Mouse (Mus musculus) kidney, adult 9 months (tissue): ENCODE data around the gene a.
"Not testable (repeated sequence)": the region's sequence is repeated elsewhere in the genome, so short reads cannot be mapped to it uniquely, and the experiment has no call there.

Experiments
- DNase-seq: peaks from one replicate; pipeline ENCODE4 v3.0.0; 2022

Gene a

GRCm38 (mm10) chr2:154933884-154934283 lies 142.7 kb downstream of the a start:
- no peak for DNase-seq

GRCm38 (mm10) chr2:154936106-154936505 lies 144.9 kb downstream of the a start:
- no peak for DNase-seq

GRCm38 (mm10) chr2:154936536-154937155 lies 145.4 kb downstream of the a start:
- DNase-seq, result no peak

GRCm38 (mm10) chr2:154937547-154938390 lies 146.6 kb downstream of the a start:
- no peak for DNase-seq

- DNase-seq, result no peak
Measured at GRCm38 (mm10) chr2:154941952-154942351, 150.8 kb downstream of the a start.

GRCm38 (mm10) chr2:154942546-154942945 lies 151.3 kb downstream of the a start:
- DNase-seq, result no peak

GRCm38 (mm10) chr2:154943101-154943500 lies 151.9 kb downstream of the a start:
- peak; percentile 82 for DNase-seq

- no peak for DNase-seq
Measured at GRCm38 (mm10) chr2:154946921-154947320, 155.7 kb downstream of the a start.

GRCm38 (mm10) chr2:154949352-154949751 lies 158.2 kb downstream of the a start:
- peak; percentile 17 for DNase-seq

- DNase-seq, result no peak
Measured at GRCm38 (mm10) chr2:154949877-154950276, 158.7 kb downstream of the a start.

GRCm38 (mm10) chr2:154950601-154951000 lies 159.4 kb downstream of the a start:
- no peak for DNase-seq

- no peak for DNase-seq
Measured at GRCm38 (mm10) chr2:154959486-154959885, 168.3 kb downstream of the a start.

- DNase-seq, result no peak
Measured at GRCm38 (mm10) chr2:154959909-154960308, 168.7 kb downstream of the a start.

GRCm38 (mm10) chr2:154963176-154963575 lies 172.0 kb downstream of the a start:
- no peak for DNase-seq

- not testable (repeated sequence) for DNase-seq
Measured at GRCm38 (mm10) chr2:154969740-154970397, 178.7 kb downstream of the a start.

GRCm38 (mm10) chr2:154971919-154972692 lies 180.9 kb downstream of the a start:
- DNase-seq, result no peak

GRCm38 (mm10) chr2:154972981-154973380 lies 181.8 kb downstream of the a start:
- no peak for DNase-seq

- no peak for DNase-seq
Measured at GRCm38 (mm10) chr2:154986609-154987008, 195.4 kb downstream of the a start.

GRCm38 (mm10) chr2:154991411-154991810 lies 200.2 kb downstream of the a start:
- DNase-seq, result no peak

GRCm38 (mm10) chr2:154992083-154992482 lies 200.9 kb downstream of the a start:
- no peak for DNase-seq

- DNase-seq, result no peak
Measured at GRCm38 (mm10) chr2:155005491-155005890, 214.3 kb downstream of the a start.

- no peak for DNase-seq
Measured at GRCm38 (mm10) chr2:155011086-155011656, 220.0 kb downstream of the a start.

GRCm38 (mm10) chr2:155012991-155013390 lies 221.8 kb downstream of the a start:
- DNase-seq, result no peak
